Mouse (Mus musculus) erythroid progenitor cell, adult 5-6 weeks (primary cell): ENCODE data around the gene Hoxc4. TPM values are rescaled to one million over a fixed set of nuclear protein-coding genes. Genes with fewer than 3 reads are reported as not detected.

Experiments
- ATAC-seq: replicated peaks from 2 replicates; pipeline ENCODE4 v1.8.0; 2016; ENCODE audit warnings: moderate number of reproducible peaks, mild to moderate bottlenecking, moderate TSS enrichment, inconsistent platforms; ENCODE audit not compliant: poor library complexity, low FRiP score, severe bottlenecking
- total RNA-seq, 2 experiments: library from RNA; stranded (forward) in 1 of 2; stranded (reverse) in 1 of 2; fragments of 150-400 nt in 1 of 2; fragments of 186-747, 209-891 nt in 1 of 2; gene quantifications; 2 replicates each; pipeline versions ENCODE4 v1.2.3 to v1.2.4; 2015 to 2017; ENCODE audit warnings: low replicate concordance in 2 of 2

Gene Hoxc4
- total RNA-seq, 2 experiments from 2014 or later = not detected

DNA sequence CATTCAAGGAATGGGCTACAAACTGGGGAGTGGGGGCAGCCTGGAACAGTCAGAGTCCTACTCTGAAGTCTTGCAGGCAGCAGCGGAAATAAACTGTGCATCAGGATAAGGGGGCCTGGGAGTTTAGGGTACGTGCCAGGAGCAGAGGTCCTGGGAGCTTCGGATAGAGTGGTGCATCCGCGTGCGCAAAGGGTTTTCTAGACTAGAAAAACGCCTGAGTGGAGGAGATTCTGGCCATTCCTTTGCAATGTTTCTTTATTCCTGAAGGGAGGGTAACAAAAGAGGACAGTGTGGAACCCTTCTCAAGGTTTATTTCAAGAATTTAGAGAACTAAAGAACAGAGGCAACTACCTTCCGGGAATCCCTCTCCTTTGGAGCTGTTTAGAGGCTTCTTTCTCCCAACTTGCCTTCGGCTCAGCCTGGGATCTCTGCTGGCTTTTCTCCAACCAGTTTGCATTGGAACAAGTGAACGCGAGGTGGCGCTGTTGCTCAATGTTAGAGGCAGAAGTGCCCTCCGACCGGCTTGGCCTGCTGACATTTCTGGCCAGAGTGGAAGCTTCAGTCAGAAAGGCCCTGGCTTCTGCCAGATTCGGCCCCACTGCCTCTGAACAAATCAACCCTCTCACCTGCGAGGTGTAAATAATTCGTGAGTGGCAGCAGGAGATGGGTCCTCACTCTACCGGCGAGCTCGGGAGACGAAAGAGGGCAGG, 31.5 kb upstream of the Hoxc4 start:
- ATAC-seq = 0 out of 2 replicates have a peak, but pooled peaks have one; percentile 61

DNA sequence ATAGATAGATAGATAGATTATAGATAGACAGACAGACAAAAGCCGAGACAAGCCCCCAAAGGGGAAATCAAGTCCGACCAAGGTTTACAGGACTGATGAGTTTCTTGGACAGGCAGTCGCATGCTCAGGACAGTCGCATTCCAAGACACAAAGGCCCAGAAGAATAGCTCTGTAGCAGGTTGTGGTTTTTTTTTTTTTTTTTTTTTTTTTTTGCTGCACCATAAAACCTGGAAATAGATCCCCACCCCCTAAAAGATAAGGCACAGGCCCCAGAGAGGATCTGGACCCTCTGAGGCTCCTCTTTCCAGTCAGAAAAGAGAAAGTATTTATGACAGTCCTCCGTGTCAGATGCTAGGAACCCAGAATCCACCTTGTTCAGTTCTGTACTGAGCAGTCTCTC, 30.7 kb upstream of the Hoxc4 start:
- ATAC-seq = no peak

DNA sequence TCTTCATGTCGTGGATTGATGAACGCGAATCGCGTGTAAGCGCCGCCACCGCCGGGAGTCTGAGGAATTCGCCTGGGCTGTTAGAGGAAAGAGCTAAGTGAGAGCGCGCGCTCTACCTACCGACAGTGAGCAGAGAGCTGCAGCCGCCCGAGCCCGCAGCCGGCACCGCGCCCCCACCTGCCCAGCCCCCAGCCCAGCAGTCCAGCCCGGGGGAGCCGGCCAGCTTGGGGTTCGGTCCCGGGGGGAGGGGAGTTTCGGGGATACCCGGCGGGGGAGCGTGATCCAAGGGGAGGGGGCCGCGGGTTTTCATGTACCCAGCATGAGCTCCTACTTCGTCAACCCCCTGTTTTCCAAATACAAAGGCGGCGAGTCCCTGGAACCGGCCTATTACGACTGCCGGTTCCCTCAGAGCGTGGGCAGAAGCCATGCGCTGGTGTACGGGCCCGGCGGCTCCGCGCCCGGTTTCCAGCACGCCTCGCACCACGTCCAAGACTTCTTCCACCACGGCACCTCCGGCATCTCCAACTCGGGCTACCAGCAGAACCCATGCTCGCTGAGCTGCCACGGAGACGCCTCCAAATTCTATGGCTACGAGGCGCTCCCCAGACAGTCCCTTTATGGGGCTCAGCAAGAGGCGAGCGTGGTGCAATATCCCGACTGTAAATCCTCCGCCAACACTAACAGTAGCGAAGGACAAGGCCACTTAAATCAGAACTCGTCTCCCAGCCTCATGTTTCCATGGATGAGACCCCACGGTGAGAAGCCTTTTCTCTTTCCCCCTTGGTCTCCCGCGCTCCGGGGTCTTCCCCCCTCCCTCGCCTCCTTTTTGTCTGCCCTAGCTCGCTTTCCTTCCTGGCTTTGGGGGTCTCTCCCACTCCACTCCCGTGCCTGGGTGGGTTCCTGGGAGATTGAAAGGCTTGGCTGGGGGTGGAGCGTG, 28.0 kb upstream of the Hoxc4 start, which contains the start of gene Hoxc8:
TSS of gene Hoxc8 (plus strand) at position 147 of the 937 bp plus-strand sequence.
- no peak for ATAC-seq

DNA sequence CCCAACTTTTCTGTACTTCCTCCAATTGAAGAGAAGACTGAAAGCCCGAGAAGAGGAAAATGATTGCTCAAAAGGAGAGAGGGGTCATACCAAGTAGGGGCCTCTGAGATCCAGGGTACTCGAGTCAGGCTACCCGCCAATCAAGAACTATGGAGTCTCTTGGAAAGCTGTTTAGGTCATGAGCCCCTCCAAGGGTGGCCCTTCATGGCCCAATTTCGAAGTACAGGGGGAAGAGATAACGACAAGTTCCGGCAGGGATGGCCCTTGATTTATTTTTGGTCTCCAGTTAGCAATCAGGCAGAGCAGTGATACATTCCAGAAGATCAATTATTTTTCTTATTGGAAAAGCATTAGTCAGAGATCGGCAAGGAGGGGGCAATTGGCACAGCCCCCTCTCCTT, 27.0 kb upstream of the Hoxc4 start:
- no peak for ATAC-seq

DNA sequence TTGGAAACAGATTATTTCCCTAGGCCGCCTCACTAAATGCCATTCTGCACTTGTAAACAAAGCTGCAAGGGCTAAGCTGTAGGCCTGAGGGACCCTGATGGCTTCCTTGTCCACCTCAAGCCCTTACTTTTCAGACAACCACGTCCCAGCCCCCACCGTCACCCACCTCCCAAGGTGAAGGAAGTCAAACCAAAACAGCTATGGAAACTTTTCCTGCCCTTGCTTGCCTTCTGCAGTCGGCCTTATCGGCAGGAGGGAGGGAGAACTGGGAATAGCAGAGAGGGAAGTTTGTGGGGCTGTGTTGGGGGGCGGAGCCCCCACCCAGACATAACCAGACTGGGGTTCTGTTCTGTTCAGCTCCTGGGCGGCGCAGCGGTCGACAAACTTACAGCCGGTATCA, 26.5 kb upstream of the Hoxc4 start:
- no peak for ATAC-seq

DNA sequence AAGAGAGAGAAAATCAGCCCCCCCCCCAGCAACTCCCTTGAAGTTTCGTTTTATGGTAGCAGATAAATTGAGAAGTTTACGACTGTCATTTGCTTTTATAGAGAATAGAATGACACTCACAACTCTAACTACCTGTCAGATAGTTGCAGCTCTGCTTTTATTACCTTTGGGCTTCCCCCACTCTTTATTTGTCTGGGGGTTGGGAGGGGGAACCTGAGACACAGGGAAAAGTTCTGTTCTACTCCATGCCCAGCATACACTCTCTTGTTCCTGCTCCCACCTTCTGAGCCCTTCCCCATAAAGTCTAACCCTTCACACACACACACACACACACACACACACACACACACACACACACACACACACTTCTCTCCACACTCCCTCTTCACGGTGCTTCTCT, 25.9 kb upstream of the Hoxc4 start:
- ATAC-seq = no peak

DNA sequence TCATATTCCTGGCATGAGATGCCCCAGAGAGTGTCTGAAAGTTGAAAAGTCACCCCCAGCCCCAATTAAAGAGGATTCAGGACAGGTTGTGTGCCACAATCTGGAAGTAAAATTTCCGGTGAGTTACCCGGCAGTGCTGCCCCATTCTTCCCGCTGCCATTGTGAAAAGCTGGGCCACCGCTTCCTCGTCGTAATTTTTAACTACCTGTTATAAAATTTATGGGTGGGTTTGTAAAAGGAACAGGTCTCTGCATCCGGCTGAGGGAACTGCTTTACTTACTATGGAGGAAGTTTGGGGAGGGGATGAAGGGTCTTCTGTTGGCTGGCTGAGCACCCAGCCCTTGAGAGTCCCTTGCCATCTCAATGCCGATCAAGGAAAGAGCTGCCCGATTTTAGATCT, 22.2 kb upstream of the Hoxc4 start:
- no peak for ATAC-seq

DNA sequence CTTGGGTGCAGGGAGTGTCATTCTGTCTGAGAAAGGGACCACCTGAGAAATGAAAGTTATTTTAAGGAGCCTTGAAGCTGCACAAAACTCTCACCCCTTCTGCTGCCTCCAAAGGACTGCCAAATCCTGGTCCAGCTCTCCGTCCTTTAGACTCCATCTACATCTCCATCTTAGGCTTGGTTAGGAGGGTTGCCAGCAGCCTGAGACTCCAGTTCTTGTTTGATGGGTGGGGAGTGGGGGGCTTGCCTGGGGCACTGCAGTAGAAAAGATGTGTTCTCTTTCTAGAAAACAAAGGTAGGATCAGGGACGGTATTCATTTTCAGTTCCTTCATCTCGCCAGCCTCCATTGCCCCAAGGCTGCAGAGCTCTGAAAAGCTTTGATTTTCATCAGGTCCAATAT, 21.3 kb upstream of the Hoxc4 start:
- ATAC-seq = no peak

DNA sequence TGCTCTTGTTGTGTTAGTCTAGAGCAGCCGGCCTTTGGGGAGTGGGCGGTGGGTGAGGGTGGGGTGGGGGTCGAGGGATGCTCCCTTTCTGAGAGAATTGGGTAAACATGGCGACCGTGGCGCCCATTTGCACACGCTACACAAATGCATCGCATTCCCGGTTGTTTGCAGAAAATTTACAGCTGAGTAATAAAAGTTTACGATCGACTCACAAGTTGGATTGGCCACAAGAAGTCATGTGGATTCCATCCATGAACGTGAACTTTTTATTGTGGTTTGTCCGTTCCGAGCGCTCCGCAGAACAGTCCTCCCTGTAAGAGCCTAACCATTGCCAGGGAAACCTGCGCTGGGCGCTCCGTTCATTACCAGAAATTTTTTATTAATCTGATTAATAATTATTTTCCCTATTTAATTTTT, 20.8 kb upstream of the Hoxc4 start, which contains the start of gene Hoxc6:
TSS of gene Hoxc6 (plus strand) at position 319 of the 417 bp plus-strand sequence.
- ATAC-seq = no peak

DNA sequence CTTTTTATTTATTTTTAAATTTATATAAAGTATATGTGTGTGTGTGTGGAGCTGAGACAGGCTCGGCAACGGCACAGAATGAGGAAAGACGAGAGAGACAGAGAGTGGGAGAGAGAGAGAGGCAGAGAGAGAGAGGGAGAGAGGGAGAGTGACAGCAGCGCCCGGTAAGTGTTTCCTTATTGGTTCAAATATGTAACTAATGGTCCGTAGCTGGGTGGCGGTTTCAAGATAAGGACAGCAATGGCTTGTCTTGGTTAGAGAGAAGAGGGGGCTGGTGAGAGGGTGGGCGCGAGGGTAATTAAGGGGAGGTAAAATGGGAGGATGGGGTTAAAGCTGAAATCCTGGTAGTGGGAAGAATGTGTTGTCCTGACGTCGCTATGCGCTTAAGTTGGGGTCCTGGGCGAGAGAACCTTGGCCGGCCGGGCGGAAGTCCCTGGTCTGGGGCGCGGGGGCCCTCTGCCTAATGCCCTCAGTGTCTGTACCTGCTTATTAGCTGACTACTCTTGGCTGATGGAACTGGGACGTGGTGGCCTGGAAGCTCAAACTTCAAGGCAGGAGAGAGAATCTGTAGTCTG, 20.0 kb upstream of the Hoxc4 start:
- ATAC-seq = no peak

DNA sequence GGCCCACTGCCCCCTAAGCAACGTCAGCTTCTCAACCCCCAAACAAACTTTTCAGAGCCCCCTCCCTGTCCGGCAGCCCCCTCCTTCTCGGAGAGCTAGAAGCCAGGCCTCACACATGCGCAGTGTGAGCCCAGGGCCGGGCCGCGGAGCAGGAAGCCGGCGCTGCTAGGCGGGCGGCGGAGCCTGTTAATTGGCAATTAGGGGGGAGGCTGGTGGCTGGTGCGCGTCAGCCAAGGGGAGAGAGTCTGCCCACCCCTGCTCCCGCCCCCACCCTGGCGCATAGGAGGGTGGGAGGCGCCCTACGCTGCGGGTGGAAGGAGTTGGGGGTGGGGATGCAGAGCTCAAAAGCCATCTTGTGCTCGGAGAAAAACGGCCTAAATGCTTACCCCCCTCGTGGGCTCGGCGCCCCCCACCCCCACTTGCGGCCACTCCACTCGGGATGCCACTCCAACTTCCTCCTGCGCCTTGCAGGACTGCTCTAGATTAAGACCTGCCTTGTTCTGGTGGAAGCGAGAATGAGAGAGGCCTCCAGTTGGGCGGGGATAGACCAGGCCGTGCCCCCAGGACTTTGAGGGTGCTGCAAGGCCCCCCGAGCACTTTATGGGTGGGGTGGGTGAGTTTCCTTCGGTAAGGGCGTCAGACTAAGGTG, 19.4 kb upstream of the Hoxc4 start:
- ATAC-seq = no peak

DNA sequence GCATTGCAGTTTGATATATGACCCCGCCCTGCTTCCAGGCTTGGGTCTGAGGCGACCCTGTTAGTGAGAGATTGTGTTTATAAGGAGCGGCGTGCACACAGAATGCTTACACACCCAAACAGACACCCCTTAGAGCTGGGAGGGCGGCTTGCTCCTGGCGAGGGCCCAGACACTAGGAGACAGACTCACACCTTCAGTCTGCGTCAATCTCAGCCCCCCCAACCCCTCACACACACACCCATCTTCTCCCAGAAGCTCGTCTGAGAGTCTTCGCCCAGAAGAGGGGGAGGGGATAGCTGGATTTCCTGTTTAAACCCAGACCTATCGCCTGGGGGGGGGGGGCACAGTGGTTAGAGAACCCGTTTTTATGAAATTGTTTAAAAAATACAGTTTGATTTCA, 18.8 kb upstream of the Hoxc4 start:
- no peak for ATAC-seq

DNA sequence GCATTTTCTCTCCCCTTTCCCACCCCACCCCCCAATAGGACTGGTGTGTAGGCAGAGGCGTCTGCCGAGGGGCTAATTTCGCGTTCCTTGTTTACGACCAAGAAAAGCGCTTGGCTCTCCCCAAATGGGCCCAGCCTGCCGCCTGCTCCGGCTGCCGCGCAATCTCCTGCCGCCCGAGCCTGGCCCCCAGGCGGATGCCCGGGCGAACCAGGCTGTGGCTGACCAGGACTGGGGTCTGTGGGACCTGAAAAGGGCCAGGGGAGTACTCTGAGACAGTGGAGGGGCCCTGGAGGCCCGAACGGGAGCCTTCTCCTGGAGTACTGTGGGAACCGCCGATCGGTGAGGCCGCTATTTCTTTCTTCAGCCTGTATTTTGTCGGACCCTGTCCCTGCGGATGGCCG, 18.2 kb upstream of the Hoxc4 start:
- no peak for ATAC-seq

DNA sequence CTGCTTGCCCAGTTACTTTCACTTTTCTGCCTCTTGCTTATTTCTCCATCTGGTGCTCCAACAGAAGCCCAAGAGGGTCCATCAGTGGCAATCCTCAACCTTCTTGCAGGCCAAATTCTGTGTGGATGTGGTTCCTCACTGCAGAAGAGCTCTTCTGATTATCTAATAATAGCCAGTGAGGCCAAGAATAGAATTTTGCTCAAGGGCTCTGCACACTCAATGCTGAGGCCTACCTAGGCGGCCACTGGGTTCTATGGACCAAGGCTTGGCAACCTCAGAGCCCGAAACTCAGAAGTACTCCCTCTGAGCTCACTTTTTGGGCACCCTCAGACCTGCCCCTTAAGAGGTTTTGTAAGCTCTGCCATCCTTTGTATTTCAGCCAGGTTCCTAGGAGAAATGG, 17.4 kb upstream of the Hoxc4 start:
- ATAC-seq = no peak

DNA sequence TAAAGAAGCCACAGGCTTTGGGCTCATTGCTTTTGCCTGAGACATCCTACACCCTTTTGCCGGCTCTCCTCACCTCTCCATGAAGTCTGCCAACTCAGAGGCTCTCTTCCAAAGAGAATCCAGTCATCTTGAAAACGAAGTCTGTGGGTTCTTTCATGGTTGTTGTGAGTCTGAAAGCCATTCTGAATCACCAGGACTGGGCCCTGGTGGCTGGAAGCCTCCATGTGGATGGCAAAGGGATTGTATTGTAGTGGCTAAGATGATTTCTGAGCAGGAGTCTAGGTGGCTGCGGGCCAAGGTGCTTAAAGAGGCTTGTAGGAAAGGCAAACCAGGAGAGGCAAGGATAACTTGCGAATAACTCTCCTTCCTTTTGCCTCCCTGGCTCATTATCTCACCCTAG, 16.6 kb upstream of the Hoxc4 start:
- ATAC-seq = no peak

DNA sequence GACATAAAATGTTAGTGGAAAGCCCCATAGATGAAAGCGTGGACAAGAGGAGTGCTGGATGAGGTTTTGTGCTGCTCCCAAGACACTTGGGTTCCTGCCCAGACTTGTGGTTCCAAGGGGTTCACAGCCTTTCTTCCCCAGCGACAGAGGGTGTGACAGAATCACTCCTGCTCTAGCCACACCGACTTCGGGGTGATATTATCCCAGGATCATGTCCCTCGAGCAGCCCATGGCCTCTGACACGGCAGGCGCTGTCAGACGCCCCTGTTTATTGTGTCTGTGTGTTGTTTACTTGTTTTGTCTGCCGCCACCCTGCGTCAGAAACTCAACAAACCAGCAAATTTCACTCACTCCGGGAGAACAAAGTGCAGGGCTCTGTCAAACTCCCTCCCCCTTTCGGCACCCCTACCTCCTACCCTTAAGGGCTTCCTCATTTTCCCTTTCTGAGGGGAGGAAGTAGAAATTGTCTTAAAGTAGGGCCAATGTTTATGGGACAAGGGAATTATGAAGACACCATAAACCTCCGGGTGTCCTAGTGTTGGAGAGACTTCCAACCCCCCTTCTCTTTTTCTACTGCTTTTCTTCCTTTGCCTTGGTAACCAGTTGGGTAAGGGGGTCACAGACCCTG, 15.8 kb upstream of the Hoxc4 start:
- ATAC-seq = no peak

DNA sequence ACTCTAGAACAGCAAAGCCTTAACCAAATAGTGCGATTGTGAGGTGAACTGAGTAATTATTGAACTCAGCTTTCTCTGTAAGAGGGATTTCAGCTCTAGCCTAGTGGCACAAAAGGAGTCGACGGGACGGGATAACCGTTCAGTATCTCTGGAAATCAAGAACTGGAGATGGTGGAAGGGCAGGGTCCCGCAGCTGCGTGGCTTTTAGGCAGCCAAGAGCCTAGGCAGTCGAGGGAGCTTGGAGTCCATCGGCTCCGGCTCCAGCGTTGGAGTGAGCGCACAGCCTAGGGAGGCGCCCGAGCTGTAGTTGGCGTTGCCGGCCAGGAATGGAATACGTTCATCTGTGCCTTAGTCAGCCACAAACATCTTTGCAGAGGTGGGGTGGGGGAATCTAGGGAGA, 13.4 kb upstream of the Hoxc4 start:
- no peak for ATAC-seq

DNA sequence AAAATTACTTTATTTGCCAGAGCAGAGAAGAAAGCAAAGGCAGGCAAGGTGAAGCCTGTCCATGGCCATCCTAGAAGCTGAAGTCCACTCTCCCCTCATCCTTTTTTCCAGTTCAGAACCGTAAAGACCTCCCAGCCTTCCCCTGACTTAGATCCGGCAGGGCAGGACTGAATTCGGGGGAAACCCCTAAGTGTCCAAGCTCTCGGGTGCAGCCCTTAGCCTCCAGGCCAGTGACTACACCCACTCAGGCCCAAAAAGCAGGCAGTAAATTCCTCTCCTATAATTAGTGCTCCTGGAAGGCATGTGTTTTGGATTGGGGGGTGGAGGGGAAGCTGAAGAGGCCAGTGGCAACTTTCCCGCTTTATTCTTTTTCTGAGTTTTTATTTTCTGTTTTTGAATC, 12.9 kb upstream of the Hoxc4 start:
- ATAC-seq = no peak

DNA sequence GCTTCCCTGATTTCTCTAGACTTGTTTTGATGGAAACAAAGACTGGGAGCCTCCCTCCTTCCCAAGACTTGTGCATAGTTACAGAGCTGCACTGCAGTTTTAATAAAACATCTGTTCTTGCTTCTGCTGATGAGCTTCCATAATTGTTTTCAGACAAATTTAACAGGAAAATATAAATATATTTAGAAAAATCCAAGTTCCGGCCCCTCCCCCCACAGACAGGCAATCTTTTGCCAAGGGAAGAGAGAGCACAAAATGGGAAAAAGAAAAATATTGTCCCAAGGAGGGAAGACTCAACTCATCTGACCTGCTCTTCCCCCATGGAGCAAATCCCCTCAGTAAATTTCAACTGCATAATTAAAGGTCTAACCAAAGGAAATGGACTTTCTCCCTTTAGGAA, 12.4 kb upstream of the Hoxc4 start:
- no peak for ATAC-seq
